Mouse (Mus musculus): Measurements from ENCODE around the gene Arfip1.

Arfip1 gene

GRCm38 (mm10) chr3:84504291-84504690, 78.1 kb downstream of the Arfip1 start:
- in situ Hi-C loops (cut with MboI; ENCODE audit: unreplicated experiment in 2 of 2): no loop called here

GRCm38 (mm10) chr3:84502101-84502500, 80.3 kb downstream of the Arfip1 start:
- in situ Hi-C loops (cut with MboI; ENCODE audit: unreplicated experiment in 2 of 2): no loop called here

GRCm38 (mm10) chr3:84500491-84500890, 81.9 kb downstream of the Arfip1 start:
- in situ Hi-C loops (cut with MboI; ENCODE audit: unreplicated experiment in 2 of 2): no loop called here

GRCm38 (mm10) chr3:84497718-84498117, 84.7 kb downstream of the Arfip1 start:
- in situ Hi-C loops (cut with MboI; ENCODE audit: unreplicated experiment in 2 of 2): no loop called here

GRCm38 (mm10) chr3:84492657-84493056, 89.8 kb downstream of the Arfip1 start:
- in situ Hi-C loops (cut with MboI; ENCODE audit: unreplicated experiment in 2 of 2): no loop called here

GRCm38 (mm10) chr3:84492148-84492547, 90.3 kb downstream of the Arfip1 start:
- in situ Hi-C loops (cut with MboI; ENCODE audit: unreplicated experiment in 2 of 2): no loop called here

GRCm38 (mm10) chr3:84488716-84489115, 93.7 kb downstream of the Arfip1 start:
- in situ Hi-C loops (cut with MboI; ENCODE audit: unreplicated experiment in 2 of 2): no loop called here

GRCm38 (mm10) chr3:84484891-84485290, 97.5 kb downstream of the Arfip1 start:
- in situ Hi-C loops (cut with MboI; ENCODE audit: unreplicated experiment in 2 of 2): no loop called here

- in situ Hi-C loops (cut with MboI; ENCODE audit: unreplicated experiment in 2 of 2): no loop called here
Observed at GRCm38 (mm10) chr3:84484333-84484732, 98.1 kb downstream of the Arfip1 start.

- in situ Hi-C loops (cut with MboI; ENCODE audit: unreplicated experiment in 2 of 2): no loop called here
Observed at GRCm38 (mm10) chr3:84482121-84482520, 100.3 kb downstream of the Arfip1 start.

GRCm38 (mm10) chr3:84481104-84481503, 101.3 kb downstream of the Arfip1 start:
- in situ Hi-C loops (cut with MboI; ENCODE audit: unreplicated experiment in 2 of 2): no loop called here

GRCm38 (mm10) chr3:84480006-84480897, 102.2 kb downstream of the Arfip1 start, which contains the start of gene Fhdc1:
TSS of gene Fhdc1 (minus strand) at chr3:84480429.
- in situ Hi-C loops (cut with MboI; ENCODE audit: unreplicated experiment in 2 of 2): no loop called here

GRCm38 (mm10) chr3:84479293-84480005, 103.0 kb downstream of the Arfip1 start:
- in situ Hi-C loops (cut with MboI; ENCODE audit: unreplicated experiment in 2 of 2): no loop called here

GRCm38 (mm10) chr3:84478896-84479292, 103.5 kb downstream of the Arfip1 start:
- in situ Hi-C loops (cut with MboI; ENCODE audit: unreplicated experiment in 2 of 2): no loop called here

GRCm38 (mm10) chr3:84478195-84478594, 104.2 kb downstream of the Arfip1 start:
- in situ Hi-C loops (cut with MboI; ENCODE audit: unreplicated experiment in 2 of 2): no loop called here

GRCm38 (mm10) chr3:84477498-84477897, 104.9 kb downstream of the Arfip1 start:
- in situ Hi-C loops (cut with MboI; ENCODE audit: unreplicated experiment in 2 of 2): no loop called here

- in situ Hi-C loops (cut with MboI; ENCODE audit: unreplicated experiment in 2 of 2): no loop called here
Observed at GRCm38 (mm10) chr3:84474981-84475775, 107.2 kb downstream of the Arfip1 start.

- in situ Hi-C loops (cut with MboI; ENCODE audit: unreplicated experiment in 2 of 2): no loop called here
Observed at GRCm38 (mm10) chr3:84474398-84474797, 108.0 kb downstream of the Arfip1 start.

GRCm38 (mm10) chr3:84472955-84473354, 109.5 kb downstream of the Arfip1 start:
- in situ Hi-C loops (cut with MboI; ENCODE audit: unreplicated experiment in 2 of 2): no loop called here

GRCm38 (mm10) chr3:84472527-84472926, 109.9 kb downstream of the Arfip1 start:
- in situ Hi-C loops (cut with MboI; ENCODE audit: unreplicated experiment in 2 of 2): no loop called here

- in situ Hi-C loops (cut with MboI; ENCODE audit: unreplicated experiment in 2 of 2): no loop called here
Observed at GRCm38 (mm10) chr3:84471146-84471545, 111.3 kb downstream of the Arfip1 start.
